Mouse (Mus musculus): ENCODE data around the gene Ackr2.

Gene Ackr2

DNA sequence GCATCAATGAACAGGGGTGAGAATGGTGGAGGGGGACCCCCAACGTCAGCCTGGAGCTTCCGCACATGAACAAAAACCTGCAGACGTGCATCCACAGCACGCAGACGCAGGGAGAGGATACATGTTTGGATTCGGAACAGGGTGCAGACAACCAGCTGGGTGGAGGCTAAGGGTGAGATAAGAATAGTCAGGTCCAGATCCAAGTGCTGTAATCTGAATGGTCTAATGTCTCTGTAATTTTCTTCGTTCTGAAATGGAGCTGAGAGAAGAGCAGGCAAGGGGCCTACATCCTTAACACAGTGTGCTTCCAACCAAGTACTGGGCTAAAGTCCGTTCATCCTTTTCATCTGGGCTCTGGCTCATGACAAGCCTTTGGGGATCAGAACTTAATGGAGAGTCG, 6.9 kb upstream of the Ackr2 start:
- no peak for DNase-seq (ENCODE audit: low read depth in 2 of 2, low spot score in 2 of 2)

DNA sequence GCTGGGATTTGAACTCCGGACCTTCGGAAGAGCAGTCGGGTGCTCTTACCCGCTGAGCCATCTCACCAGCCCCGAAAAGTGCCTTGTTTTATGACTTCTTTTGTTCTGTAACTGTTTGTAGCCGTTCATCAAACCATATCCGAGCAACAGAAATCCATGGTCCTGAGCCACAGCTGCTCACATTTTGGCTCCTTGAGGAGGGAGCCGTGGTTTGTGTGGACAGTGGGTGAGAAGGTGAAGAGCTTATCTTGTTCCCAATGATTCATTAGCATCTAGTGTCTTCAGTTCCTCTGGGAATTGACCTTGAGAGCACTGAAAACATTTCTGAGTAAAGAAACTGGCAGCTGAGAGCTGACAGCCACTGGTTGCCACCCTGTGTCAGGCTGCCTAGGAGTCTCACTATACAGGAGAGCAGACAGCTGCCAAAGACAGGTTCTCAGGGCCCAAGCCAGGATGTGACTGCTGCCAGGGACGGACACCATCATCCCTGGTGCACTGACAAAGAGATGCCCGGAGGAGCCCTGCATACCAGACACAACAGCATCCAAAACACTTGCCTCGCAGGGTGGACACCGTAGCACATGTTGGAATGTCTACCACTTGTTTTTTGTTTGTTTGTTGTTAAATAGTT, 6.0 kb upstream of the Ackr2 start:
- no peak for DNase-seq (ENCODE audit: low read depth in 2 of 2, low spot score in 2 of 2)

DNA sequence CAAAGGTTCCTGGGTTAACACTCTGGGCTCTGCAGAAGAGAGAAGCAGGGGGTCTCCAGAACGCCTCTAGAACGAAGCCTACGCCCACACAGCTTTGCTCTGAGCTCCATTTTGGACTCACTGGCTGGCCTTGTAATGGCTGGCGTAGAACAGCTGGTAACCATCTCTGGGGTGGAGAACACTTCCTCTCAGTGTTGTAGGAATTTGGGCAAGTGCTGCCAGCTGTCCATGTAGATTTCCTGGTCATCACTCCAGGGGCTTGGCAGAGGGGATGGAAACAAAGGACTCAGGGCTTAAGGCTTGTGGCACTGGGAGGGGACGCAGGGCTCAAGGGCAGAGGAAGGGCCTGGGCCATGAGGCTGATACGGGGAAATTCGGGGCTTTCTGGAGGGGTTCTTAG, 3.7 kb upstream of the Ackr2 start:
- DNase-seq (ENCODE audit: low read depth in 2 of 2, low spot score in 2 of 2), result no peak

DNA sequence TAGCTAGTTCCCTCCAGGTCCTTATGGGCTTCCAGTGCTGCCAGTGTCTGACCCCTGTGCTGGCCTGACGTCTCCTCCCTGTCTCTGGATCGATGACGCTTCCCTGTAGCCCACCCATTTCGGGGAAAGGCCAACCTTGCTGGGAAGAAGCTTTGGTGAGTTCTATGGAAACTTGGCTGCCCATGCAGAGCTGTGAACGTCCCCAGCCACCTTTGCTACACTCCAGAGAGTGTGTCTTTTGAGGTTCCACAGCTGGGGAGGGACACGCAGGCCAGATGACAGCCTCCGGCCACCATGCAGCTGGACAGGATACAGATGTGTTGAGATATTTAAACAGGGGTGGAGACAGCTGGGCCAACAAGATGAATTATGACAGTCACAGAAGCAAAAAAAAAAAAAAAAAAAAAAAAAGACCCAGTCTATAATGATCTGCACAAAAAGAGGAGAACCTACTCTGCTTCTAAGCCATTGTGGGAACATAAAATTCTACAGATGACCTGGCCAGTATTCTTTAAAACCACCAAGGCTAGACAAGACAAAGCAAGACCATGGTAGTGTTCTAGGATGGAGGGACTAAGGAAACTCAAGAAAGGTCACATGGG, 2.7 kb upstream of the Ackr2 start:
- DNase-seq (ENCODE audit: low read depth in 2 of 2, low spot score in 2 of 2), result no peak

DNA sequence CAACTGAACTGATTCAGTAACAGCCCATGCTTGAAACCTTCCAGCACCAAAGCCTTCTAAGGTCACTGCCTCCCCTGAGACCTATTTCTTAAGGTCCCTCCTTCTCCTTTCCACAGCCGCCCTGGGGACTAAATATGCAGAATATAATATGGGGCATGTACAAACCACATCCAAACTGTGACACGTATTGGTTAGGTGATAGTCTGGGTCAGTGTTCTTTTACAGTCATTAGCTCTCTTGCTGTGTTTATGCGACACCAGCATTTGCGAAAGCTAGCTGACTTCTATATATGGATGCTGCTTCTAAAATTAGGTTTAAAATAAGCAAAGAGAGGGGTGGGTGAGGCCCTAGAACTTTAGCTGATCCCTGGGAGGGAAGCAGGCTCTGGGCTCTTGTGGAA, 1.3 kb upstream of the Ackr2 start:
- DNase-seq (ENCODE audit: low read depth in 2 of 2, low spot score in 2 of 2), result no peak

DNA sequence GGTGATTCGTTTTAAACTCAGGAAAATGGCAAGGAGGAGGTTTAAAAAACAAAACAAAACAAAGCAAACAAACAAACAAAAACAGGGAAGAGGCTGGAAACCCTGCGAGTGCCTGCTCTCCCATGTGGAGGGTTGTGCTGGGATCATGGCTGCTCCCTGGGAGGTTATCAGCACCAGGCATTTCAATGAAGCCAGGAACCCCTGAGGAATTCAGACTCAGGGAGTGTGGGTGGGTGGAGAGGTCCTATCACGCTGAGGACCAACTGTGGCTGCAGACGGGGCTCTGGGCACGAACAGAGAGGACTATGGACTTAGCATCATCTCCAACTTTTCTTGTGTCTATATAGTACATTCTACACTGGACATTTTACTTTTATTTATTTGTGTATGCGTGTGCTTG, 1.2 kb downstream of the Ackr2 start:
- DNase-seq (ENCODE audit: low read depth in 2 of 2, low spot score in 2 of 2), result no peak

DNA sequence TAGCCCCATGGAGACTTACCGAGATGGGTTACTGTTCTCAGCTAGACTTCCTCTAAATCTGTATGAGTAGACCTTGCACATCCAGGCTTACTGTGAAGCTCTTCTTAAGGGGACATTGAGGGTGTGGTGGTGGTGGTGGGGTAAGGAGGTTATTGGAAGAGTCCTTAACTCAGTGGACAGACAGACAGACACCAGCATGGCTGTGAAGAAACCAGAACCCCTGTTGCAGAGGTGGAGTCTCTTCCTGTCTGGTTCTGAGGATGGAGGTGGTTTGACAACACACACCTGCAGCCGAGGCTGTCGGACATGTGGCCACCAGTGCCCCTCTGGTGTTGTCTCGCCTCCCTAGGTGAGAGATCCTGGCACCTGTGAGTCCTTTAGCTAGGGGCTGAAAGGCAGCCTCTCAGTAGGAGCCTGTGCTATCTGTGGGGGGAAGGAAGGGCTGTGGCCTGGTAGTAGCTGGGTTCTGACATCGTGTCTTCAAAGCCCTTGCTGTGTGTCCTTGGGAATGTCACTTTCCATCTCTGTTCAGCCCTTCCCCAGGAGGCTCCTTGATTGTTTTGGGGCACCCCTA, 2.2 kb downstream of the Ackr2 start:
- DNase-seq (ENCODE audit: low read depth in 2 of 2, low spot score in 2 of 2), result no peak

DNA sequence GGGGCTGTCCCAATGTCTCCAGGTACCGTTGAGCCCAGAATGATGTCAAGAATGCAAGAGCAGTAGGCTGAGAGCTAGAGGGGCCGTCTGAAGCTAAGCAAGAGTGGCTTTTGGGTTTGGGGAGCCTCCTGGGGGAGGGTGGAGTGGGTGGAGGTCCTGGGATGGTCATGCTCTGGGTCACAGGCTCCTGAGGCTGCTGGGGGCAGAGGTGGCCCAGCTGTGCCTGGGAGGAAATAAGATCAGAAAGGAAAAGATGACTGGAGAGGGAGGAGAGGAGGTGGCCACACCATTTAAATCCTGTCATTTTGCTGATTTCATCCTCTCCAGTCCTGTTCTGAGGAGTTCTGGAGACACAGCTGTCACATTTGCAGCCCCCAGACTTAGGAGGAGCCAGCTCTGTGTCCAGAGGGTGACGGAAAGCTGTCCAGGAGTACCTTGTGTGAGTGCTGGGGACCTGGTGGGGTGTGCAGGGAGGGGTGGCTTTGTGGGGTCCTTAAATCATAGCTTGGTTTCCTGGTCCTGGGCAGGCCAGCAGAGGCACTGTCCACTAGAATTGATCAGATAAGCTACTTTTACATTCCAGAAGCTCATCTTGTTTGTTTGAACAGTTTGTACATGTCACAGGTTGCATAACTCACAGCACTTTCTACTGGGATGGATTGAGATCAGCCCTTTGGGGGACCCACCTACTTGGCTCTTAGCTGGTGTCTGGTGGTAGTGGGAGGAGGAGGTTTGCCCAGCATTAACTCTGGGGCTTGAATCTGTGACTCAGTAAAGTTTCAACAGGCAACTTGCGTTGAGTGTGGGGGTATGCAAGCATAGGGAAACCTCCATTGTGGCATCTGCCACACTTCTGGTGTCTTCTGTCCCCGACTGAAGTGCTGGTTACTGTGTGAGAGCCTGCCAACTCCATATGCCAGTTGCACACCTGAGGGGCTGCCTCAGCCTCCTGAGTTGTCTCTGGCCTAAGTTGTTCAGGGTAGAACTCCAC, 3.9 kb downstream of the Ackr2 start:
- no peak for DNase-seq (ENCODE audit: low read depth in 2 of 2, low spot score in 2 of 2)

DNA sequence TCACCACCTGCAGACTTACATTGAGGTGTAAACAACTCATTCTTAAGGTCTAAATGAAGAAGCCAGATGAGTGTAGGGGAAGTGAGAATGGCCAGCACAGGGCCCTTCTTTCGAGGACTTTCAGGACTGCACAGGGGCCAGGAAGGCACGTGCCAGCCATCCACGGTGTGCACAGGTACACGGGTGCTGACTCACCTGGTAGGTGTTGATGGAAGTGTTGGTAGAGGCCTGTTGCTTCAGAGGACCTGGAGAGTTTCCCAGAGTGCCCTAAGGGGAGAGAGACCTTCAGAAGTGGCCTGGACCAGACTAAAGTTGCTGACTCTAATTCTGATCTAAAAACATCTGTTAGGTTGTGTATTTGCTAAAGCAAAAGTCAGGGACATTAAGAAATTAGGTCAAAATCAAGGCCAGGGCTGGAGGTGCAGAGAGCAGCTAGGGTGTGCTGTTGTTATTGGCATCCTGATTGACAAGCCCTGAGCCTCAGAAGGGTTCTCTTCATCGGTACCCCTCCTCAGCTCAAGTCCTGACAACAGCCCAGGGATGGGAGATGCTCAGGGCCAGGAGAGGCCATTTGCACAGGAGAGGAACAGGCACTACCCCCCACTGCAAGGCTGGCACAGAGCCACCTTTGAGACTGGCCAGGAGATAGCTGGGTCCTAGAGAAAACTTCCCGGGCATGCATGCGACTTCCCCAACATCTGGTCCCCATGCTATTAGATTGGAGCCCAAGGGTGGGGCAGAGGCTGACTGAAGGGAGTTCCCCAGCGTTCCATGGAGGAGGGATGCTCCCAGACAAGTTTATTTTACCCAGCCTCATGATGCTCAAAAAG, 5.5 kb downstream of the Ackr2 start:
- DNase-seq (ENCODE audit: low read depth in 2 of 2, low spot score in 2 of 2), result no peak

DNA sequence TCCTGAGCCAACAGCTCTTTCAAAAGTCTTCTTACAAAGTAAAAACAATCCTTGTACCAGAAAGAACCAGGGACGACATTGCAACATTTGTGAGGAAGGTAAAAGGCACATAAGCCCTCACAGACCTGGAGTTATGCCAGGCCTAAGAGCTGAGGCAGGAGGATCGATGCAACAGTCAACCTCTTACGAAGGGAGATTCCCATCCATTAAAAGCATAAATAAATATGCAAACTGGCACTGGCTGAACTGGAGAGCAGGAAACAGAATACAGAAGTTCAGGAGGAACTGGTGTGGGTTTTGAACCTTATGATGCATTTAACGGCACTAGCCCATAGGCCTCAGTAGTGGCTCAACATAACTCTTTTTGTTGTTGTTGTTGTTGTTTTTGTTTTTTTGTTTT, 6.2 kb downstream of the Ackr2 start:
- no peak for DNase-seq (ENCODE audit: low read depth in 2 of 2, low spot score in 2 of 2)

DNA sequence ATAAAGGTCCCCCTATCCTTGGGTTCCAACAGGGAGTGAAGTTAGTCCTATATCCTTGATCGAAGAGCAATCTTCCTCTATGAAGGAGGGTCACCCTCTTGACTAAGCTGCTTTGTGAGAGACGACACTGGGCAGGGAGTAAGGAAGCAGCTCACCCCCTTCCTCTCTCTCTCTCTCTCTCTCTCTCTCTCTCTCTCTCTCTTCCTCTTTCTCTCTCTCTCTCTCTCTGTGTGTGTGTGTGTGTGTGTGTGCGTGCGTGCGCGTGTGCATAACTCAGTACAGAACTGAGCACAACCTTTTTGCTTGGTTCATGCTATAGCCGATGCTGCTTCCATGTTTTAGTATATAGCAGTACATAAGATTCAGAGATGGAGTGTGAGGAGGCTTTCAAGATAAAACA, 6.8 kb downstream of the Ackr2 start:
- DNase-seq (ENCODE audit: low read depth in 2 of 2, low spot score in 2 of 2), result no peak

DNA sequence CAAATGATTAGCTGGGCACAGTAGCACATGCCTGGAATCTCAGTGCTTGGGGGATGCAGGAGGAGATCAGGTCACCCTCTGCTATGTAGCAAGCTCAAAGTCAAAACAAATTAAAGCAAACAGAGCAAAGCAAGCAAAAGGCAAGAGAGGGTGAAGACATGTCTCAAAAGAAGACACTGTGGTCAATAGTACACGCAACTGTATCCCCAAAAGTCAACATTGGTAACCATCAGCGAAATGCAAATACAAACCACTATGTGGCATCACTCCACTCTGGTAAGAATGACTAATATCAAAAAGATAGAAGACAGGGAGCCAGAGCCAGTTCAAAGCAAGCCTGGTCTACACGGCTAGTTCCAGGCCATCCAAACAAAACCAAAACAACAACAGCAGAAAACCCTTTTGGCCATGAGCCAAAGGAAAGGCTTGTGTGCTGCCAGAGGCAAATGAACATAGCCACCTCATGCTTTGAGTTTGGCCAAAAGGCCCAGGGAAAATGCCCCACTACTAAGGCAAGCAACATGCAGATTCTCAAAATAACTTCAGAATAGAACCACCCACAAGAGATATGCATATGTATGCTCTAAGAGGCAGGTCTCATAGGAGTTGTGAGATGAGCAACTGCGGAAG, 7.5 kb downstream of the Ackr2 start:
- DNase-seq (ENCODE audit: low read depth in 2 of 2, low spot score in 2 of 2), result no peak

DNA sequence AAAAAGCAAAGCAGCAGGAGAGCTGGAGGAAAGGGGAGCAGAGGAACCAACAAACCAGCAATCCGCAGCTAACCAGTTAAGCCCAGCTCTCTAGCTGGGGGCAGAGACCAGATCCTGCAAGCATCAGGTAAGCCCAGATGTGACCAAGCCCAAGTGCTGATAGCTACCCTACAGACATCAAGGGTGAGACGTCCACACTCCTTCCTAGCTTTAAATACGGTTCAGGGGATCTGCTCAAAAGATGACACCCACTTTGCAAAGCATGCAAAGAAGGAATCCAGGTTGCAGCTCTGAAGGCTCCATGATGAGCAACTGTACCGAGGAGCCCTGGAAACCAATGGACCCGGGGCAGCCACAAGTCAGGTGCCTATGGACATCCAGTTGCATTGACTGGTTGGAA, 8.3 kb downstream of the Ackr2 start:
- DNase-seq (ENCODE audit: low read depth in 2 of 2, low spot score in 2 of 2), result no peak

DNA sequence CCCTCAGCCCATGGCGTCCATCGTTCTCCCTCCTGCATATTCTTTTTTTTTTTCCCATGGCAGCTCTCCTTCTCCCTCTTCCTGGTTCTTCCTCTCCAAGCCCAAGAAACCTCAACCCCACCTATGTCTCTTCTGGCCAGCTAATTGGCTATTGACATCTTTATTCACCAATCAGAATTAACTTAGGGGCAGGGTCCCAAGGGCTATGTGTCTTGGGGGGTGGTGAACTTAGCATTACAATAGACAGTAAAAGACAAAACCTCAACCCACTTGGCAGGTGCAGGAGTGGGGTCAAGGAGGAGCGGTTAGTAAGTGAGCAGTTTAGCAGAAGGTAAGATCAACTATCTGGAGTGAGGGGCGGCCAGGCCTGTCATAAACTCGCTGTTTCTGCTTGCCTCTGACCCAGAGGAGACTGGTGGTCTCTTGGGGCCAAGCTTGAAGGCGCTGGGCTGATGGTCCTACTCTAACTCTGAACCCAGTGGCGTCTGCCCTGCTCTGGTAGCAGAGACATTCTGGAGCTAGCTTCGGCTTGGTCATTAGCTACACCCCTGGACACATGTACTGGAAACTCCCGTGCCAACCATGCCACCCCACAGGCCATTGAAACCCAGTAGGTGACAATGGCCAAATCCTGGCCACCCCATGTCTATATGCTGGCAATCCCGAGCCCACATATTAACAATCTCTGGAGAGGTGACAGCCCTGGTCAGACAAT, 9.4 kb downstream of the Ackr2 start:
- no peak for DNase-seq (ENCODE audit: low read depth in 2 of 2, low spot score in 2 of 2)

DNA sequence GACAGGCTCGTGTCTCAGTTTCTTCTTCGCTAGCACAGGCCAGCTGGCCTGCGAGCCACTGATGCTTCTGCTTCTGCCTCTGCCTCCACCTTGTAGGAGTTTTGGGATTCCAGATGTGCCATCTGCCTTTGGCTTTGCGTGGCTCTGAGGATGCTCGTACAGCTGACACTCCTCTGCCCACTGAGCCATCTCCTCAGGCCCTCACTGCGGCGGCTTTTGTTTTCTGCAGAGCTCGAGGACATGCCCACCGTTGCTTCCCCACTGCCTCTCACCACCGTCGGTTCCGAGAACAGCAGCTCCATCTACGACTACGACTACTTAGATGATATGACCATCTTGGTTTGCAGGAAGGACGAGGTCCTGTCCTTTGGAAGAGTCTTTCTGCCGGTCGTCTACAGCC, 10.2 kb downstream of the Ackr2 start:
- DNase-seq (ENCODE audit: low read depth in 2 of 2, low spot score in 2 of 2), result no peak

DNA sequence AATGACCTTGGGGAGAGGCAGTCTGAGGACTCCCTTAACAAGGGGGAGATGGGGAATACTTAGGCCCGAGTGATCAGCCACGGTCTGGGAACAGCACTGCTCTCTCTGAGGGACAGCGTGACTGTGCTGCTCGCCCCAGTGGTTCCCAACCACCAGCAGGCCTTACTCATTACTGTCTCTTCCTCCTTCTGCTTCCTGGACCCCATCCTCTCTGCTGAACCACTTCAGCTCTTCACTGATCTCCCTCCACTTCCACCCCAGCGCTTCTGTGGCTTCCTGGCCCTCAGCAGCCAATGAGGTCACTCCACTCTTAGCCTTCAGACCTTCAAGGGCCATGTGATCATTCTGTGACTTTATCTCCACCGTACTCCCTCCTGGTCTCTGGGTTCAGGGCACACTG, 11.5 kb downstream of the Ackr2 start:
- DNase-seq (ENCODE audit: low read depth in 2 of 2, low spot score in 2 of 2), result no peak

DNA sequence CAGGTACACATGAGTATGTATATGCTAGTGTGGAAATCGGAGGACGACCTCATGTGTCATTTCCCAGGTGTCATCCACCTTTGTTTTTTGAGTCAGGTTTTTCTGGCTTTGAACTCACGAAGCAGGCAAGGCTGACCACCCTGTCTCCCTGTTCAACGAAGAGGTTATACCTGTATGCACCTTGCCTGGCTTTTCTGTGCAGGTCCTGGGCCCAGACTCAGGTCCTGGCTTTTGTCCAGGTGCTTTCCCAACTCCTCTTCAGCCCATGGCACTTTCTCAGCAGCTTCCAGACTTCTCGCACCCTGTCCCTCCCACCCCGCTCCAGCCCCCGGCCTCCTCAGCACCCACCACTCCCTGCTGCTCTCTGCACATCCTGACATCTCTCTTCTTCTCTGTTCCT, 13.0 kb downstream of the Ackr2 start:
- DNase-seq (ENCODE audit: low read depth in 2 of 2, low spot score in 2 of 2), result no peak

DNA sequence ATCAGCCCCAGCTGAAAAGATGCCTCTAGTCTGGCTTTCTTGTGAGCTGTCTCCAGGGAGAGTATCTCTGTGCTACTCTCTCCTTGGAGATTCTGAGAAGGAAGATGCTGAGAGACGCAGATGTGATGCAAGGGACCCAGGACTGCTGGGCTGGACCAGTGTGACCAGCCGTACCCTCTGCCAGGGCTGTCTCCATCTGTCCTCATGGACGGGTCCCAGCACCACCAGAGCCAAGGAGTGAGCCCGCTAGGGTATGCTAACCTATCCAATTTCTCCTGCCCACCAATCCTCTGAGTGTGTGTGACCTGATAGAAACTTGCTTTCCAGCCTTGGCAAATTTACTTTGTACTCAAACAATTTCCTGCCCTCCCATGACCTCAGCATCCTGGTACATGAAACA, 14.6 kb downstream of the Ackr2 start:
- DNase-seq (ENCODE audit: low read depth in 2 of 2, low spot score in 2 of 2), result no peak

DNA sequence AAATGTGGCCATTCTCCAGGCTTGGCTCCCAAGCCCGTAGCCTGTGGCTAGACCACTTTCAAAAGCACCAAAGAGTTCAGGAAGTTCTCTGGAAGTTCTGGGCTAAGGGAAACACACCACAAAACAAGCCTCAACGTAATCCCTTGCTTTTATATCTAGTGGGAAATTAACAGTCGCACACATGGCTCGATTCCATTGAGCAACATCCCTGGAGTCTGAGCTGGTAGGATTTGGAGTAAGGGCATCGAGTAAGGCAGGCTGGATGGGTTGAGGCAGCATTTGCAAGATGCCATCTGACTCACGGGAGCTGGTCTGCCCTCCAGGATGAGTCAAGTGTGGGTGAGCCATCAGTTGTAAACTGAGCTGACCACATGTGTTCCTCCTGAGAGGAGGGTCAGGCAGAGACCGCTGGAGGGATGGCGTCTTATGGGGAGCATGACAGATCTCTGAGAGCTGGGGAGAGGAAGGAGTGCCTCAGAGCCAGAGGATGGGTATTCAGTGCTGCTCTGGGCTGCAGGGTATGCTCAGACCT, 16.1 kb downstream of the Ackr2 start:
- no peak for DNase-seq (ENCODE audit: low read depth in 2 of 2, low spot score in 2 of 2)

DNA sequence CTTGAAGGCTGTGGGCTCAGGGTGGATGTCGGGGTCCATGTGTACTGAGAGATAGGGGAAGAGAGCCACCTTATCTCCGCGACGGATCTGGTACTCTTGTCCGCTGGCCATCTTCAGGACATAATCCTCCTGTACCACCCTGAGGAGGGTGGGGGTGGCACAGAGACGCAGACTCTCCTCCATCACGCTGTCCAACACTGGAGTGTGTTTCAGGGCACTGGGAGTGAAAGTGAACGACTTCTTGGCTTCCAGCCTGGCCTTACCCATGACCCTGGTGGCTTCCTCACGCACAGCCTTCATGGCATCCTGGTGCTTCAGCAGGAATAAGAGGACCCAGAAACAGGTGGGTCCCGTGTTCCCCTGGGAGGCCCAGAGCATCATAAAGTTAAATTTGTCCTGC, 16.9 kb downstream of the Ackr2 start:
- DNase-seq (ENCODE audit: low read depth in 2 of 2, low spot score in 2 of 2), result no peak

Data from CD8-positive naive resting alpha-beta T cell, adult 2 months (primary cell).